Mouse (Mus musculus) 3T3-L1 (cell line): Measurements from ENCODE around the gene Sgcd.

Source experiments
- DNase-seq: peaks from one replicate; pipeline ENCODE4 v3.0.0-alpha.2; 2015; ENCODE audit warnings: low read depth, low spot score

Sgcd gene

DNA sequence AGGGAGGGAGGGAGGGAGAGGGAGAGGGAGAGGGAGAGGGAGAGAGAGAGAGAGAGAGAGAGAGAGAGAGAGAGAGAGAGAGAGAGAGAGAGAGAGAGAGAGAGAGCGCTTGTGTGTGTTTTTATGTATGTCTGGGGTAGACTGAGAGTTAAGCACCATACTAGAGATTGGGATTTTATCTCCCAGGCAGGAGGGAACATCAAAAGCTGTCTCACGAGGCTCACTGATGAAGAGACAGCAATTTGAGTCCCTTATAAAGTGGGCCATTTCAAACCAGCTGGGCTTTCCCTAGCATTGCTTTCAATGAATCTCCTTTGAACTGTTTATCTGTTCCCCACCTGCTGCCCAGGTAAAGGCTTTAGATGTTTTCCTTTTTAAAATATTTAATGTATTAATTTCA lies 973.1 kb downstream of the Sgcd start:
- no peak for DNase-seq

DNA sequence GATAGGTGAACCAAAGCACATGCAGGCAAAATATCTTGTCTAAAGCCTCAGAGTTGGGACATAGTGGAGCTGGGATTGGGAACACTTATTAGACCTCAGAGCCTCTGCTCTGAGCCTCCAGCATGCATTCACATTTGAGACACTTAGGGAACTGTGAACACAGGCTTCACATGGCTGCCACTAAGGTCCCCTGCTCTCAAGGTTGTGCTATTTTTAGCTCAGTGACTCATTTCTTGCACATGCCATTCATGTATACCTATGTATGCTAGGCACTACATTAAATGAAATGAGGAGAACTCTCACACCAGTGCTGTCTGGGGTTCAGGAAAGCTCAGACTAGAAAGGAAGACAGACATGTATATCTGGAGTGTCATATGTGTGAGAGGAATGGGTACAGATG lies 974.5 kb downstream of the Sgcd start:
- DNase-seq = peak; percentile 4

- DNase-seq = no peak
These were observed 978.6 kb downstream of the Sgcd start for GRCm38 (mm10) chr11:47010166-47010565.

DNA sequence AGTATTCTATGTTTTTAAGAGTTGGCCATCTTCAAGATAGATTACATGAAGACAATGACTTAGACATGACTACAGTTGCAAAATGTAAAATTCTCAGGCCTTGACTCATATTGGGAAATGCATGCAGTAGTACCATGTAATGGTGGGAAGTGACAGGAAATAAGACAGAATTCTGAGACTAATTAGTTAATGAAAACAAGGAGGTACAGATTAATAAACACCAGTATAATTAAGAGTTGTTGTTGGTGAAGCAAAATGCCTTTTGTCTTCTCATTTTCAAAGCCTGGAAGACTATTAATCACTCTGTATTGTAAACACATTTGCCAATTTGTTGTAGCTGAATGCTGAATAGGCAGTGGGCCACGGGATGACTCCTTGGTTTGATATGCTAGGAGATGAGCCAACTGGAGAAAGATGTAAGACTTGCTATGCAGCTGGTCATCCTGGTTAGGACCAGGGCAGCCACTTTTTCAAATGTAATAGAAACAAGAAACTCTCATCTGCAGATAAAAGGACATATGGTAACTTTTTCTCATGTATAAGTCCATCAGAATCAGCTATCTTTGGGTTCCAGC lies 983.4 kb downstream of the Sgcd start:
- DNase-seq = peak; percentile 84

GRCm38 (mm10) chr11:46939311-46939710 lies 1049.5 kb downstream of the Sgcd start:
- DNase-seq = no peak

DNA sequence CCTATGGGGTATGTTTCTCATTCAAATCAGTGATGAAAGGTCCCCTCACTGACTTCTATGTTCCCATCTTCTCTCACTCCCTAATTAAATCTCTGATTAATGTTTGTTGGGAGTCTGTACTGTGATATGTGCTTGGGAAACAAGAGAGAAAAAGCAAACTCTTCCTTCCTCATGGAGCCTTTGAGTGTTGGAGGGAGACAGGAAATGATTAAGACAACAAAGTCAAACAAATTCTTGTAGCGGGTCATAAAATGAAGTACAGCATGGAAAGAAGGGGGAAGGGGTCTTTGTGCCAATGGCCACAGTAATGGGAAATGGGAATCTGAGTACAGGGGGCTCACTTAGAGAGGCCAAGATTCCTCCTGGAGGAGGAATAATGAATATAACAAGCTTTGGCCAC lies 1063.8 kb downstream of the Sgcd start:
- DNase-seq = no peak

- DNase-seq = peak; percentile 45
These were observed 1068.5 kb downstream of the Sgcd start for GRCm38 (mm10) chr11:46920244-46920643.

DNA sequence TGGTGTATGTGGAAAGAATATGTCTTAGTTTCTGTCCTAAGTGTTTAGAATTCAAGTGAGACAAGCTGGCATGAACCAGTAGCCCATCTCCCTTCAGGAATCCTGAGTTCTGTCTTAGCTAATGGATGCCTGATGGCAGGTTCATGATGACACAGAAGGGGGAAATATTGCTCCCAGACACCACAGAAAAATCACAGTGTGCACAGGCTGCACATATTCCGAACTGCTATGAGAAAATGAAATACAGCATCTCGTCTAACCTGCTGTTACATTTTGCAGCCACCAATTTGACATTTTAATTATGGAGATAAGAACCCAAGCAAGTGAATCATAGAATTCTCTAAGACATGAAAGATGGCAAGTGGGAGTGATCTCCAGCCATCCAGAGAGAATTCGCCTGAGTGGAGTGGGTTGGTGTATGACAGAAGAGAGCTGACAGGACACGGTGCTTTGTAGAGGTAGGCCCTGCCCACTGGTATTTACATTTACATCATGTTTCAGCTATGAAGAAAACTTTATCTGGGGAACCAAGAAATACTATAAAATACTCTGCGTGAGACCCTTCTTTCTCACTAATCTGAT lies 1076.0 kb downstream of the Sgcd start:
- DNase-seq = no peak

GRCm38 (mm10) chr11:46904281-46904680 lies 1084.5 kb downstream of the Sgcd start:
- peak; percentile 26 for DNase-seq

DNA sequence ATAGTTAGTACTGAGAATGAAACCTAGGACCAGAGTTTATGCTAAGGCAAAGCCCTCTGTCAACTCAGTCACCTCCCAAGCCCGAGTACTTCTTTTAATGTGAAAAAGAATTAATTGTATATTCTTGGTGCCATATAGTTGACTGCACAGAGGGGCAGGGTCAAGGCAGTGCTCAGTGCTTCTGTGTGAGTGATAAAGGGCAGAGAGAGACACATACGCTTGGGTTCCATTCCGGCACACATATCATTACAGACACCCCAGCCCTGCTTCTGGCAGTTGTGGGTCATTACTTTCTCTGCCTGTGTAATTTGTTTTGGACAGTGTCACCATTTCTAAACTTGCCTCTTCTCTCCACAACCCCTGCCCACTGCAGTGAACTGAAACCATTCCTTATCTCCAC lies 1099.7 kb downstream of the Sgcd start:
- no peak for DNase-seq

- no peak for DNase-seq
These were observed 1106.3 kb downstream of the Sgcd start for GRCm38 (mm10) chr11:46882456-46882855.

DNA sequence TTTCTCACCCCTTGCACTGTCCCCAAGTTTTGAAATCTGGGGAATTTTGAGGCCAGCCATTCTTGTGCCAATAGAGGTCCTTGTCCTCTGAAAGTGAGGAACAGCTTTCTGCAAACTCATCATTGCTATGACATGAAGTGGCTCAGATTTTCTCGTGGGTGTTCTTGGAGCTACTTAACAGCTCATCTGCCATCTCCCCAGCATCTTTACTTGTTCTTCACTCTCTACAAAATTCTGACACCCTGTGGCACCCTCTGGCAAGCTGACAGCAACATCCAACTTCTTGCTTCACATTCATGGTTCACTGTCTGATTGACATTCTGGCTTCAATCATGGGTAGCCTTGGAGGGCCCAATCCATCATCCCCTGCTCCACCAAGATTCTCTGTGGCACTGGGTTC lies 1113.0 kb downstream of the Sgcd start:
- DNase-seq = no peak

DNA sequence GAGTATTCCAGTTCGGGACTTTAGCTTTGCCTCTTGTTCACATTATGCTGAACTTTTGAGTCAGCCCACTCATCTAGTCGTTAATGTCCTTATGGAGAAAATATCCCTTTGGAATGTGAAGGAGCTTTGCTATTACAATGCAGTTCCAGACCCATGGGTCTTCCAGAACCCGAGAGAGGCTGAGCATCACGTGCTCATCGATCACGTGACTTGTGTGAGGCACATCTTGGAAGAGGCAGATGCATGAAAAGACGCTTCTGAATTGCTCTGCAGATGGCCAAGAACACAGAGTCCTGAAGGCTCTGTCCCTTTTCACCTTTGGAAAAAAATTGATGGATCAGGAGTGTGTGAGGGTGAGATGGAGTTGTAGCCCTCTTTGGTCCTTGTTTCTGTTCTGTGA lies 1120.2 kb downstream of the Sgcd start:
- no peak for DNase-seq

DNA sequence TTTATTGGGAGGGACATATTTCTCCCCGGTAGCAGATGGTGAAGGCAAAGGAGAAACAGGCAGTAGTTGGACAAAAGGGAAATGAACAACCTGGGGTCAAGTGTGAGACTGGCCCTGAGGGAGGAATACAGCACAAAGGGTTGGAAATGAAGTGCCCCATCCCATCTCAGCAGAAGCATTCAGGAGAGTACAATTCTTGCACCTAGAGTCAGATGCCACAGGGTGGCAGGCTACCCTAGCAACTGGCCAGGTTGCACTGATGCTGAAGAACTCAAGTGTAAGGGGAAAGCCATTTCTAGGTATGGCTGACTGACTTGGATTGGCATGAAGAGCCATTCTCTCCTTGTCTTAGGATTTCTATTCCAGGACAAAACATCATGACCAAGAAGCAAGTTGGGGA lies 1124.0 kb downstream of the Sgcd start:
- peak; percentile 48 for DNase-seq

- peak; percentile 12 for DNase-seq
These were observed 1140.4 kb downstream of the Sgcd start for GRCm38 (mm10) chr11:46848221-46848971.

- no peak for DNase-seq
These were observed 1140.9 kb downstream of the Sgcd start for GRCm38 (mm10) chr11:46847827-46848220.

DNA sequence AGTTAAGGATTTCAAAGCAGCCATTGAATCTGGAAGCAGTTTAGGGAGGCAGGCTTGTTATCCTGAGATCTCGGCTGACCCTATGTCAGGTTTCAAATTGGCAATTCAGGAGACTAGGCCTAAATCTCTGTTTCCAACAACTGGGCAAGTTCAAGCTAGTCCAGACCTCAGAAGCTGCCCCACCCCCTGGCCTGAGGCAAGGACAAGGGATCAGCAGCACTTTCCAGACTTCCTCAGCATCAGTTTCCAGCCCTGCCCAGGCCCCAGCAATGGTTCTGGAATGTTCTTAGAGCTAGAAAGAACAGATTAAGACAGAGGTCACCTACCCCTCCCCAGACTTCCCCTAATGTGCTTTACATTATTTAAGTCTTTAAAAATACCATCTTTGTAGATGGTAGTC lies 1142.1 kb downstream of the Sgcd start:
- peak; percentile 10 for DNase-seq
